Mouse (Mus musculus): ENCODE results near the gene A830031A19Rik.
A peak's percentile ranks its signal among the peaks of the same experiment; 100 is the strongest.

DNA sequence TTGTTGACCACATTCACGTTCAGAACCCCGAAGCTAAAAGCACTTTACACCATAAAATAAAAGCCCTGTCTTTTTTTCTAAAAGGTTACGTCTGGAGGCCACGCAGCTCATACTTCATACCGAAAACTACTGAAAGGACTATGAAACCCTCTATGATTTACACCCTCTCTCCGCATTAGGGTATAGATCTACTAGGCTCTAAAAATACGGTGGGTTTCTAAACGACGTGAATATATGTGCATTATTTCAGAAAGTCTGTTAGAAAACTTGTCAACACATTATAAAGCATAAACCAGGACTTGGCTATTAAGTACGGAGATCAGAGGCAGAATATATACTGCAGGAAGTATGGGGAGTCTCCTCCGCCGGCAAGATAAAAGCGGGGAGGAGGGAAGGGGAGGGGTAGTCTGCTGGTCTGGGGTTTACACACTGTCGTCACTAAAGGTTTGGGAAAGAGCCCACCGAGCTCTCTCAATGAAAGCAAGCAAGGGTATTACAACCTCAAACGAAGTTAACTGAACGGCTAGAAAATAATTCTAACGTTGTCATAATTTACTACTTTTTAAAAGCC is 748 bp downstream of the A830031A19Rik start:
- TF ChIP-seq USF1 (IDR thresholded peaks at IDR 0.05; ENCODE audit: low read depth, low read length) (no peak), CTCF (IDR thresholded peaks at IDR 0.05 in 2 of 3, conservative IDR thresholded peaks at IDR 0.05 in 1 of 3; ENCODE audit: control insufficient read depth in 1 of 3, insufficient read depth in 1 of 3, low read depth in 2 of 3, low read length in 3 of 3, poor library complexity in 1 of 3, severe bottlenecking in 1 of 3) (no peak), ZMIZ1 (IDR thresholded peaks at IDR 0.05; ENCODE audit: low read depth, low read length) (no peak), POLR2A (IDR thresholded peaks at IDR 0.05; ENCODE audit: control insufficient read depth in 1 of 2, insufficient read depth in 1 of 2, low read depth in 1 of 2, low read length in 2 of 2, poor library complexity in 1 of 2) (peak in 1 of 2 experiments; percentile 37; a peak in 1 of 4 replicates)

Measured in MEL (cell line).